22 mouse cellular contexts compared by ENCODE assay signal in the genomic region with DNA sequence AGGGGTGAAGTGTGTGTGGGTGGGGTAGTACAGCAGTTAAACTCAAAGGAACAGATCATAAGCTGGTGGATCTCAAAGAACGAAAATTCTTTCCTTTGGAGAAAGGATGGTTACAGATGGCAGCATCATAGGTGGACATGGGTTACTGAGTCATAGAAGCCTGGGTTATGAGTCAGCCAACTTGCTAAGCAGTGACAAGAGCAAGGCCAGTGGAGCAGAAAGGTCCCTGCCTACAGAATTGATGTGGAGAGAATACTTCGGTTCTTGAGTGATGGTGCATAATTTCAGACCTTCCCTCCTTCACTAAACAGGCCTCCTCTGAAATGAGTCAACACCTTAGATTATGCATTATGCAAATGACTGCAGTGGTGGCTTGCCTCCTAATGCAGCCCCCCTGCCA.
DNase-seq lines count a peak whose midpoint lies in the region; ATAC-seq lines count a peak whose summit lies in the region.
"Had no signal": no experiment of that assay in that cellular context is flagged by ENCODE, and none has a peak within 500 bp of the region (broad histone marks: within the 10 kb centered on the region; RNA-seq: fewer than 3 reads in every experiment).

No protein-coding gene starts in this region.

- peak; percentile 20; the same call in 1 of the 2 replicates for ATAC-seq in frontal cortex, adult (ENCODE audit: low TSS enrichment)
- ATAC-seq: forebrain, embryonic 13.5 days; forebrain, embryonic 16.5 days; hindbrain, postnatal 0 days; inflammation-experienced regulatory T-cells, adult 6 months; intestine, embryonic 16.5 days had no signal

- DNase-seq in frontal cortex, postnatal 14 days (ENCODE audit: low spot score in 2 of 2): no peak
- DNase-seq in 3T3-L1 (ENCODE audit: low read depth, low spot score): peak; percentile 47
- peak; percentile 71 for DNase-seq in Muller cell, postnatal 12 days (ENCODE audit: inconsistent ontology term)
- DNase-seq in kidney, adult 18-20 months: no peak
- DNase-seq in spleen, adult 18-20 months: no peak
- DNase-seq: B cell, adult 2 months; cerebellum, adult 11-12 months; cerebellum, adult 8-10 months; cerebellum, postnatal 10 days; cerebellum, postnatal 36 days; gastrocnemius, postnatal 10 days; gastrocnemius, postnatal 36 days; heart, adult 2 months; heart, postnatal 14 days; heart, postnatal 4 days; kidney, adult 2 months had no signal

Comparison
In these comparisons a context has a peak if more than half of its experiments do, and no peak if none do; other contexts are left out.
1. DNase-seq: peak in 3T3-L1 (single experiment) and Muller cell, postnatal 12 days (single experiment); none in frontal cortex, postnatal 14 days (0 of 2), kidney, adult 18-20 months (single experiment) and spleen, adult 18-20 months (0 of 2).